Mouse (Mus musculus) heart, postnatal 0 days (tissue): Measurements from ENCODE around the gene Kcnmb2. TPM values are rescaled to one million over a fixed set of nuclear protein-coding genes. Genes with fewer than 3 reads are reported as not detected.

Experiments used
- ATAC-seq: fragments of 200-750 bp; cut with Nextera tagmentation; 2 replicates; pipeline ENCODE4 v1.8.0; 2017; ENCODE audit warnings: low read depth, moderate number of reproducible peaks, moderate library complexity; ENCODE audit not compliant: insufficient read depth
- DNase-seq: peaks from one replicate; pipeline ENCODE4 v3.0.0-alpha.2; 2016; ENCODE audit warnings: low spot score
- H3K27ac ChIP-seq: fragments of 300-500 bp; sonication (generic); 2 replicates; pipeline ENCODE4 v1.5.1; 2014; ENCODE audit warnings: low read depth, mild to moderate bottlenecking
- H3K27me3 ChIP-seq: fragments of 300-500 bp; sonication (generic); 2 replicates; pipeline ENCODE4 v1.6.1; 2014; ENCODE audit warnings: low read length, mixed read lengths; ENCODE audit not compliant: control insufficient read depth, insufficient read depth
- H3K36me3 ChIP-seq: fragments of 300-500 bp; sonication (generic); replicated peaks from 2 replicates; pipeline ENCODE4 v1.6.1; 2014; ENCODE audit warnings: low read length, mixed read lengths; ENCODE audit not compliant: control insufficient read depth, insufficient read depth
- H3K4me1 ChIP-seq: fragments of 300-500 bp; sonication (generic); 2 replicates; pipeline ENCODE4 v1.6.1; 2014; ENCODE audit warnings: antibody characterized with exemption; ENCODE audit not compliant: control insufficient read depth, insufficient read depth
- H3K4me2 ChIP-seq: fragments of 300-500 bp; sonication (generic); 2 replicates; pipeline ENCODE4 v1.6.1; 2014; ENCODE audit warnings: low read depth, mild to moderate bottlenecking, low read length, moderate library complexity
- H3K4me3 ChIP-seq: fragments of 300-500 bp; sonication (generic); 2 replicates; pipeline ENCODE4 v1.5.1; 2014; ENCODE audit warnings: low read depth, low read length
- H3K9ac ChIP-seq: fragments of 300-500 bp; sonication (generic); replicated peaks from 2 replicates; pipeline ENCODE4 v1.6.1; 2014; ENCODE audit warnings: low read depth, low read length, mixed read lengths
- H3K9me3 ChIP-seq: fragments of 300-500 bp; sonication (generic); replicated peaks from 2 replicates; pipeline ENCODE4 v1.6.1; 2016; ENCODE audit warnings: low read length; ENCODE audit not compliant: control insufficient read depth
- CTCF ChIP-seq: IDR thresholded peaks from 2 replicates; pipeline ENCODE4 v1.5.1; 2016; ENCODE audit warnings: antibody characterized with exemption, control low read depth, low read depth
- EP300 ChIP-seq: IDR thresholded peaks from 2 replicates; pipeline ENCODE4 v1.6.1; 2016; ENCODE audit warnings: antibody characterized with exemption, low read depth
- WGBS: fragments of 180-500 bp; shearing (Covaris S2); extraction: QIAGEN DNeasy Blood & Tissue Kit; methylation state at CpG from one replicate; pipeline ENCODE4 v1.1.7; 2014; 5-methylcytosine and 5-hydroxymethylcytosine counted together
- polyA plus RNA-seq: library from polyadenylated mRNA; unstranded; fragments of >200 nt; fragmentation: Nextera tagmentation; extraction: Ambion mirVana; gene quantifications from 2 replicates; pipeline ENCODE4 v1.2.1, GENCODE M21; 2015
- total RNA-seq: library from RNA; depleted of rRNA; stranded (reverse); fragments of >200 nt; gene quantifications from 2 replicates; pipeline ENCODE4 v1.2.3, GENCODE M21; 2014; ENCODE audit warnings: low replicate concordance

Gene Kcnmb2
- total and polyA plus RNA-seq, 2 experiments from 2014 or later: 0.14 TPM; not detected in 1

- TF ChIP-seq EP300: no peak
- no peak for TF ChIP-seq CTCF
- no peak overlapping the region for H3K27ac ChIP-seq
- no peak overlapping the region for H3K9ac ChIP-seq
- no peak overlapping the region for H3K4me3 ChIP-seq
- H3K4me2 ChIP-seq: no peak overlapping the region
- H3K27me3 ChIP-seq: no peaks in the 10 kb centered on the region
- H3K9me3 ChIP-seq: no peaks in the 10 kb centered on the region
- H3K36me3 ChIP-seq: no peaks in the 10 kb centered on the region
- no peak for ATAC-seq
- WGBS: 50% methylated on average over 3 of the region's 3 CpGs
- no peak for DNase-seq
- H3K4me1 ChIP-seq: no peaks in the 10 kb centered on the region
Observed at GRCm38 (mm10) chr3:32144655-32145054, 242.3 kb downstream of the Kcnmb2 start.

GRCm38 (mm10) chr3:32147739-32148138 lies 245.4 kb downstream of the Kcnmb2 start:
- no peak overlapping the region for H3K4me3 ChIP-seq
- no peak overlapping the region for H3K9ac ChIP-seq
- 79% methylated on average over 4 of the region's 4 CpGs for WGBS
- H3K9me3 ChIP-seq: no peaks in the 10 kb centered on the region
- H3K36me3 ChIP-seq: no peaks in the 10 kb centered on the region
- H3K27me3 ChIP-seq: no peaks in the 10 kb centered on the region
- ATAC-seq (no peak), DNase-seq (no peak)
- TF ChIP-seq CTCF: no peak
- TF ChIP-seq EP300: no peak
- no peak overlapping the region for H3K4me2 ChIP-seq
- no peak overlapping the region for H3K27ac ChIP-seq
- H3K4me1 ChIP-seq: no peaks in the 10 kb centered on the region

- Histone ChIP-seq H3K27me3 (no peaks in the 10 kb centered on the region), H3K36me3 (no peaks in the 10 kb centered on the region), H3K27ac (no peak overlapping the region), H3K4me2 (no peak overlapping the region), H3K4me1 (no peaks in the 10 kb centered on the region), H3K9ac (no peak overlapping the region), H3K4me3 (no peak overlapping the region), H3K9me3 (no peaks in the 10 kb centered on the region)
- DNase-seq (no peak), ATAC-seq (no peak)
- TF ChIP-seq CTCF: no peak
- TF ChIP-seq EP300: no peak
- WGBS: 64% methylated on average over 14 of the region's 14 CpGs
Observed at GRCm38 (mm10) chr3:32149851-32150570, 247.7 kb downstream of the Kcnmb2 start.

- ATAC-seq: no peak
- WGBS: 74% methylated on average over 6 of the region's 6 CpGs
Observed at GRCm38 (mm10) chr3:32180519-32180918, 278.2 kb downstream of the Kcnmb2 start.

GRCm38 (mm10) chr3:32185855-32186522 lies 283.7 kb downstream of the Kcnmb2 start:
- Histone ChIP-seq H3K9me3 (no peaks in the 10 kb centered on the region), H3K4me2 (no peak overlapping the region), H3K27ac (no peak overlapping the region), H3K36me3 (no peaks in the 10 kb centered on the region), H3K9ac (no peak overlapping the region), H3K4me1 (0 out of 2 replicates have a peak, but pooled peaks cover 4% of the 10 kb centered on the region), H3K4me3 (no peak overlapping the region), H3K27me3 (no peaks in the 10 kb centered on the region)
- ATAC-seq (no peak), DNase-seq (no peak)
- WGBS: 57% methylated on average over 2 of the region's 2 CpGs
- no peak for TF ChIP-seq CTCF

More at GRCm38 (mm10) chr3:32180519-32180918, 278.2 kb downstream of the Kcnmb2 start:
- H3K9ac ChIP-seq: no peak overlapping the region
- H3K4me3 ChIP-seq: no peak overlapping the region
- H3K4me2 ChIP-seq: no peak overlapping the region
- H3K4me1 ChIP-seq: no peaks in the 10 kb centered on the region
- DNase-seq: no peak
- H3K36me3 ChIP-seq: no peaks in the 10 kb centered on the region
- H3K27me3 ChIP-seq: no peaks in the 10 kb centered on the region
- no peaks in the 10 kb centered on the region for H3K9me3 ChIP-seq
- H3K27ac ChIP-seq: no peak overlapping the region
- TF ChIP-seq CTCF: no peak
- TF ChIP-seq EP300: no peak
